Mouse (Mus musculus): ENCODE measurements around the gene Prg2. TPM values are rescaled to one million over a fixed set of nuclear protein-coding genes. Genes with fewer than 3 reads are reported as not detected.

Gene Prg2
- polyA plus RNA-seq, 1 experiment from 2014 or later: 1.1 TPM

DNA sequence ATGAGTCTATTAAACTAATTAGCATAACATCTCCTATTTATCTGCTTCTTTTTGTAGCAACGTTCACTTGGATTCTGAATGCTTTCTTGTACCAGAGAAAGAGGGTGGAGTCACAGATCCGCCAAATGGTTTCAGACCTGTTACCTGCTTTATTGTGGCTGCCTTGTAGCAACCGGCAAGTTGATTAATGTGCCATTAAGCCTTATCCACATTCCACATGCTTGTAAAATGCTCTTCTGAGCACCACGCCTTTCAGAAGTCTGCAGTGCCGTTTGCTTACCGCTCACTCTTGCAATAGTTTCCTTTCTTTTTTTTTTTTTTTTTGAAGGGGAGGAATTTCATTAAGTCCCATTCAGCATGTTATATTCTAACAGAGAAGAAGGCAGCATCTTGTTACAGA, 49.6 kb downstream of the Prg2 start:
- WGBS (ENCODE audit: insufficient replicate concordance): 64% methylated on average over 6 of the region's 6 CpGs
- Histone ChIP-seq H3K36me3 (ENCODE audit: control insufficient read depth, insufficient read depth, low read length) (no peaks in the 10 kb centered on the region), H3K4me1 (ENCODE audit: control insufficient read depth, insufficient read depth, low read length) (no peaks in the 10 kb centered on the region), H3K27ac (ENCODE audit: low read depth, low read length) (no peak overlapping the region), H3K9me3 (replicated peaks; ENCODE audit: control insufficient read depth, low read length) (no peaks in the 10 kb centered on the region), H3K27me3 (ENCODE audit: control insufficient read depth, insufficient read depth, low read length) (no peaks in the 10 kb centered on the region), H3K4me2 (no peak overlapping the region), H3K9ac (ENCODE audit: low read depth, low read length) (no peak overlapping the region), H3K4me3 (ENCODE audit: low read depth, low read length) (no peak overlapping the region)
- no peak for ATAC-seq (replicated peaks; ENCODE audit: insufficient number of reproducible peaks, low FRiP score, low TSS enrichment)

DNA sequence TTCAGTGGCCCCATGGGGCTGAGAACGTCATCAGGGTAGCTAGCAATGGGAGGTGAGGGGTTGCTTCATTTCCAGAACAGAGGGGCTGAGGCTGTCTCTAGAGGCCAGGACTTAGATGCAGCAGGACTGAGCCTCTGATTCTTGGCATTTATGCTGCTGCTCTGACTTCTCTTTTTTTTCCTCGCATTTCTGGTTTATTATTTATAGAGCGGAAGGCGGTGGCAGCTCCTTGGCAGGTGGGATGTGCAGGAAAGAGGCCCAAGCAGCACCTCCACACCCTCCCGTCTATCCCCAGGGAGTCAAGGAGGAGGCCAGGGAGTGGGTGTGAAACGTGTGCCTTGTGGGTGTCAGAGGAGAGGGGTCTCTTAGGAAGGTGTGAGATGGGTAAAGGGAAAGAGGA, 50.7 kb downstream of the Prg2 start:
- 54% methylated on average over 6 of the region's 6 CpGs for WGBS (ENCODE audit: insufficient replicate concordance)
- H3K4me3 ChIP-seq (ENCODE audit: low read depth, low read length): no peak overlapping the region
- no peaks in the 10 kb centered on the region for H3K4me1 ChIP-seq (ENCODE audit: control insufficient read depth, insufficient read depth, low read length)
- no peaks in the 10 kb centered on the region for H3K27me3 ChIP-seq (ENCODE audit: control insufficient read depth, insufficient read depth, low read length)
- no peak overlapping the region for H3K4me2 ChIP-seq
- H3K9ac ChIP-seq (ENCODE audit: low read depth, low read length): no peak overlapping the region
- H3K27ac ChIP-seq (ENCODE audit: low read depth, low read length): no peak overlapping the region
- ATAC-seq (replicated peaks; ENCODE audit: insufficient number of reproducible peaks, low FRiP score, low TSS enrichment): no peak
- H3K9me3 ChIP-seq (replicated peaks; ENCODE audit: control insufficient read depth, low read length): no peaks in the 10 kb centered on the region
- H3K36me3 ChIP-seq (ENCODE audit: control insufficient read depth, insufficient read depth, low read length): no peaks in the 10 kb centered on the region

DNA sequence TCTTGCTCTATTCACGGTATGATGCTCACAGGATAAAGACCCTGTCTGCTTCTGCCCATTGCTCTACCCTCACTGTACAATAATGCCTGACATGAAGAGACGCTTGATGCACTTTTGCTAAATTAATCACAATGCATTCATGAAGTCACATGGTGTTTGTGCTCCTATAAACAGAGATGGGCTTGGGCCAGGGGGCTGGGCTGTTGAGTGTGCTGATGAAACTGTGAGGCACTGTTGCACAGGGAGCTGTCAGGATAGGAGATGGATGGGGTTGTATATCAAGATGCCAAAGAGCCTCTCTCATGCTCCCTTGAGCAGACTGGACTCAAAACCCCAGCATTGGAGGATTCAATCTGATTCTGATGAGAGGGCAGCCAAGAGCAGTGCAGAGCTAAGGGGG, 52.9 kb downstream of the Prg2 start:
- WGBS (ENCODE audit: insufficient replicate concordance): 62% methylated on average over 2 of the region's 2 CpGs

More for the DNA sequence above, 52.9 kb downstream of the Prg2 start:
- no peak overlapping the region for H3K9ac ChIP-seq (ENCODE audit: low read depth, low read length)
- no peaks in the 10 kb centered on the region for H3K36me3 ChIP-seq (ENCODE audit: control insufficient read depth, insufficient read depth, low read length)
- H3K4me2 ChIP-seq: no peak overlapping the region
- no peaks in the 10 kb centered on the region for H3K27me3 ChIP-seq (ENCODE audit: control insufficient read depth, insufficient read depth, low read length)
- no peaks in the 10 kb centered on the region for H3K9me3 ChIP-seq (replicated peaks; ENCODE audit: control insufficient read depth, low read length)
- ATAC-seq (replicated peaks; ENCODE audit: insufficient number of reproducible peaks, low FRiP score, low TSS enrichment): no peak
- no peak overlapping the region for H3K4me3 ChIP-seq (ENCODE audit: low read depth, low read length)
- 0 out of 2 replicates have a peak, but pooled peaks cover 2% of the 10 kb centered on the region for H3K4me1 ChIP-seq (ENCODE audit: control insufficient read depth, insufficient read depth, low read length)
- no peak overlapping the region for H3K27ac ChIP-seq (ENCODE audit: low read depth, low read length)

Other genes with a start within 250 kb of the Prg2 start
- 8.5 and 13.8 TPM in 2 replicates for gene Ypel4, start 246.4 kb upstream of the Prg2 start, polyA plus RNA-seq (2014; fragmentation: Nextera tagmentation; extraction: Ambion mirVana)
- 6.6 and 6.9 TPM in 2 replicates for gene Gm19426, start 236.8 kb upstream of the Prg2 start, polyA plus RNA-seq (2014; fragmentation: Nextera tagmentation; extraction: Ambion mirVana)
- 35.0 and 41.8 TPM in 2 replicates for gene Serping1, start 205.0 kb upstream of the Prg2 start, polyA plus RNA-seq (2014; fragmentation: Nextera tagmentation; extraction: Ambion mirVana)
- gene Ube2l6, start 181.6 kb upstream of the Prg2 start, polyA plus RNA-seq (2014; fragmentation: Nextera tagmentation; extraction: Ambion mirVana): 95.9 and 105 TPM in 2 replicates
- gene Smtnl1, start 157.8 kb upstream of the Prg2 start, polyA plus RNA-seq (2014; fragmentation: Nextera tagmentation; extraction: Ambion mirVana): 0.37 and 0.49 TPM in 2 replicates
- 76.8 and 77.9 TPM in 2 replicates for gene Timm10, start 153.5 kb upstream of the Prg2 start, polyA plus RNA-seq (2014; fragmentation: Nextera tagmentation; extraction: Ambion mirVana)
- gene Slc43a1, start 141.6 kb upstream of the Prg2 start, polyA plus RNA-seq (2014; fragmentation: Nextera tagmentation; extraction: Ambion mirVana): 36.1 and 41.4 TPM in 2 replicates
- 0.23 and 1.1 TPM in 2 replicates for gene Rtn4rl2, start 93.8 kb upstream of the Prg2 start, polyA plus RNA-seq (2014; fragmentation: Nextera tagmentation; extraction: Ambion mirVana)
- 48.2 and 52.5 TPM in 2 replicates for gene Slc43a3, start 43.9 kb upstream of the Prg2 start, polyA plus RNA-seq (2014; fragmentation: Nextera tagmentation; extraction: Ambion mirVana)
- 0.24 and 0.37 TPM in 2 replicates for gene Prg3, start 7.8 kb downstream of the Prg2 start, polyA plus RNA-seq (2014; fragmentation: Nextera tagmentation; extraction: Ambion mirVana)
- 180 and 194 TPM in 2 replicates for gene Ssrp1, start 56.8 kb downstream of the Prg2 start, polyA plus RNA-seq (2014; fragmentation: Nextera tagmentation; extraction: Ambion mirVana)
- gene P2rx3, start 57.0 kb downstream of the Prg2 start, polyA plus RNA-seq (2014; fragmentation: Nextera tagmentation; extraction: Ambion mirVana): 0.44 and 0.77 TPM in 2 replicates
- gene Tnks1bp1, start 67.6 kb downstream of the Prg2 start, polyA plus RNA-seq (2014; fragmentation: Nextera tagmentation; extraction: Ambion mirVana): 7.0 TPM in 2 replicates
- 8.9 and 9.7 TPM in 2 replicates for gene Aplnr, start 155.8 kb downstream of the Prg2 start, polyA plus RNA-seq (2014; fragmentation: Nextera tagmentation; extraction: Ambion mirVana)
- gene Lrrc55, start 216.7 kb downstream of the Prg2 start, polyA plus RNA-seq (2014; fragmentation: Nextera tagmentation; extraction: Ambion mirVana): 0.07 and 0.24 TPM in 2 replicates